Mouse (Mus musculus) frontal cortex, postnatal 25 days (tissue): ENCODE results near the gene Fcgr4.
"Not testable (repeated sequence)": the region's sequence is repeated elsewhere in the genome, so short reads cannot be mapped to it uniquely, and the experiment has no call there.

Source experiments
- DNase-seq, 2 experiments: peaks; one replicate each; pipeline ENCODE4 v3.0.0; 2022; ENCODE audit warnings: low spot score in 2 of 2

Gene Fcgr4

DNA sequence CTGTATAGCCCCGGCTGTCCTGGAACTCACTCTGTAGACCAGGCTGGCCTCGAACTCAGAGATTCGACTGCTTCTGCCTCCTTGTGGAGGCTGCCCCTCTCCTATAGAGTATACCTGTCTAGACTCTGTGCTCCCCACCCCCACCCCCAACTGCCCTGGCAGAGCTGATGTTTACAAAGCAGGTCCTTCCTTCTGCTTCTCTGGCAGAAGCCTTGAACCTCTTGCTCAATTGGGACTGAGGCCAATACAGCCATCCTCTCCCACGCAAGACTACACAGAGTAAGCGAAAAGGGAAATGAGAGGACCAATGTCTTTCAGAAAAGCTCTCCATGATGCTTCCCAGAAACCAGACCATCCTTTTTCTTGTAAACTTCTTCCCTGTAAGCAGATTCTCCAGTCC, 38.5 kb downstream of the Fcgr4 start:
- no peak for DNase-seq

DNA sequence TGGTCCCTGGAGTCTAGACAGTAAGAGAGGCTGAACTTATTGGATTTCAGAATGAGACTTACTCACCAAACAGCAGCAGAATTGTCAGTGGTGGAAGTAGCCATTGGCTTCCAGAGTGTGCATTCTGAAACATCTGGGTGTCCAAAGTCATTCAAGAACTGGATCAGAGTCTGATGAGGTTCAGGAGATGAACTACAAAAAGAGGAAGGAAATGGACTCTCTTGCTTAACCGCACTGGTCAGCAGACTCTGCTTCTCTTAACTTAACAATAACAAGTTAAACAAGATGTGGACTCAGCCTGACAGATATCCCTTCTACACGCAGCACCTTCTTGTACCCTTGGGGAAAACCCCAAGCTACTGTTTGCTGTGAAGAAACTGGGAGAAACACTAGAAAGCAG, 40.5 kb downstream of the Fcgr4 start:
- DNase-seq: no peak

DNA sequence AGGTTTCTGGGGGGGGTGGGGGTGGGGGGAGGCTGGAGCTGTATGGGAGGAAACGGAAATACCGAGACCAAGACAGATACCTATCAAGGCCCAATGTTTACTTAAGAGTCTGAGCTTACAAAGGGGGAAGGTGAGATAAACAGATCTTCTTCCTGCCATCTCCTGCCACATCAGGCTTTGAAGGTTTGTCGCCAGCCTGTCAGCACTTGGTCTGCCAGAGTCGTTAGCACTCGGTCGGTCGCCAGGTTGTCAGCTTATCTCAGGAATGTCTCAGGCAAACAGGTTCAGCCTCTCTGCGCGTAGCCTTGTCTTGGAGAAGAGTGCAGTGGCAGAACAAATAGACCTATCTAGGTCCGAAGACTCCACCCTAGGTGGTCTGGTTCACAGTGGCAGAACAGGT, 41.7 kb downstream of the Fcgr4 start:
- DNase-seq: no peak

DNA sequence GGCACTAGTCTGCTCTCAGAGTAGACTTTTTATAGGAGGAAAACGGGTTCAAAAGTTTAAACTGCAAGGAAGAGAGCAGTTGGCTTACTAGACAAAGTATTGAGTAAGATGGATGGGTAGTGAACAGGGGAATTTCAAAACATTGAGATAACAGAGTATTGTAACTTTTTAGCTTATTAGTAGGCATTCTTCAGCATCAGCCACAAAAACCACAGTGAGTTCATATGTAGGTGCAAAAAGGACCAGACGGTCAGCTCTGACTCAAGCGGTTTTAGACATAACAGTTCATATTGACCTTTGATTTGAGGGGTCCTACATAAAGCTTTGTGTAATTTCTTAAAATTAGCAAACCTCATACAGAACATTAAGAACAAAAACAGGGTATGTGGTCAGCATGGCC, 42.8 kb downstream of the Fcgr4 start:
- DNase-seq: no peak

DNA sequence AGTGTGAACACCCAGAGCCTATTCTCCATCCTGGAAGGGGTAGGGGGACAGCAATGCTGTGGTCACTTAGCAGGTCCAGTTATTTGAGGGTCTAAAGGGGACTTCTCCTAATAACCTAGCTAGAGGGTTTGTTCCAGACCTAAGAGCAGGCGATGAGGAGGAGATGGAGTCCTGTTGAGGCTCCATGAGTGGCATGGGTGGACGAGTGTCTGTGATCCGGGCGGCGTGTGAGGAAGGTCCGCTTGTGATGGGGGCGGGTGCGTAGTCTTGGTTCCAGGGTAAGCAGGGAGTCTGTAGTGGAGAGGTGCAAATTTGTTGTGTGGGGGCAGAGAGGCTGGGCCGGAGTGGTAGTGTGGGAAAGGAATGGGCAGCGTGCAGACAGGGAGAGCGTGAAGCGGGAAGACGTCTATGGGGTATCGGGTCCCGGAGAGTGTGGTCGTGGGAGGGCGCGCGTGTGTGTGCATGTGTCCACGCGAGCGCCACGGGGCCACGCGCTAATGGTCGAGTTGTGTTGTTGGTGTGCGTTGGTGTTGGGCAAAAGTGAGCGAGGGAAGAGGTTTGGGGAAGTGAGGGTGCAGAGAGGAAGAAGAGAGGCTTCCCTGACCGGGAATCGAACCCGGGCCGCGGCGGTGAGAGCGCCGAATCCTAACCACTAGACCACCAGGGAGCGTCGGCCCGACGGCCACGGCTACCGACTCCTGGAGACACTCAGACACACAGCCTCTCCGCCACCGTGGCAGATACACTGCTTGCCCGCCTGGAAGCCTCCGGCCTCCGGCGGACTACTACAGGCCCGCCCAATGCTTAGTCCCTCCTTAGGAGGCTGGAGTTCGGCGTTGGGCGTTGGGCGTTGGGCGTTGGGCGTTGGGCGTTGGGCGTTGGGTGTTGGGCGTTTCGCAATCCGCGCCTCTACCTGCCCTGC, 45.1 kb downstream of the Fcgr4 start:
- DNase-seq: peak; percentile 51 to 61

DNA sequence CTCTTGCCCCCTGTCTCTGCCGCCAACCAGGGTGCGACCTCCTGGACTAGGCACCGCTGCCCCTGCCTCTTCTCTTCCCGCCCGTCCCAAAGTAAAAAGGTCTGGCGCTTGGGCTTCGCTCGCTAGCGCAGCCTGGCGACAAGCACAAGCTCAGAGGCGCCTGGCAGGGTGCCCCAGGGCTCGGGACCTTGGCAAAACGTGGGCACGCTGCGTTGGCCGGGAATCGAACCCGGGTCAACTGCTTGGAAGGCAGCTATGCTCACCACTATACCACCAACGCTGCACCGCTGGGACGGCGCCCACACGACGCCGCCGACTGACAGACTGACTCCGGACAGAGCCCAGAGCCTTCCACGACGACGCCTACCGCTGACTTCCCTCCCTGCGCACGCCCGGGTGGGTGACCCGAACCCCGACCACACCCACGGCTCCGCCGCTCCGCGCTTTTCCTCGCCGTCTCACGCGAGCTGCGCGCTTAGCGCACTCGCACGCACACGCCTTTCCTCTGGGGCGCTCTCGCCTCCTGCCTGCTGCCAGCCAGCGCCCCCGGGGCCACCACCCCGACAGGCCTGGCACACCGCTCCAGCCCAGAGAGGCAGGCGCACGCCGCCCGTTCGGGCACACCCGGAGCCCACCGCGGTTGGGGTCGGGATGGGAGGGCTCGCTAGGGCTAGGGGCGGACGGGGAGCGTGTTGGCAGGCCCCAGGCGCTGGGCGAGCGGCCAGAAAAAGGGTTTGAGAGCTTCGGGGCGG, 45.9 kb downstream of the Fcgr4 start, which contains the start of gene Fcgr3:
TSS of gene Fcgr3 (minus strand) at position 445 of the 752 bp plus-strand sequence.
- peak; percentile 82 to 88 for DNase-seq

DNA sequence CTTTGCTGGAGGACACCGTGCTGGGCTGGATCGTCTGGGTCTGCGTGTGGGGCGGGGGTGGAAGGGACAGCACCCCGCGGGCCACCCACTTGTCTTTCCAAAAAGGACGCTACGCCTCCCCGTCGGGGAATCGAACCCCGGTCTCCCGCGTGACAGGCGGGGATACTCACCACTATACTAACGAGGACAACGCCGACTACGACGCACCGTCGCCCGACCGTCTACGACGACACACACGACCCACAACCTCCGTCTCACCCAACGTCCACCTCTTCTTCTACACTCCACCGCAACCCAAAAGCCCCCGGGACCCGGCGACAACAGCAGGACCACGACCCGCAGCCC, 46.5 kb downstream of the Fcgr4 start:
- peak in 1 of 2 experiments; percentile 62 for DNase-seq

DNA sequence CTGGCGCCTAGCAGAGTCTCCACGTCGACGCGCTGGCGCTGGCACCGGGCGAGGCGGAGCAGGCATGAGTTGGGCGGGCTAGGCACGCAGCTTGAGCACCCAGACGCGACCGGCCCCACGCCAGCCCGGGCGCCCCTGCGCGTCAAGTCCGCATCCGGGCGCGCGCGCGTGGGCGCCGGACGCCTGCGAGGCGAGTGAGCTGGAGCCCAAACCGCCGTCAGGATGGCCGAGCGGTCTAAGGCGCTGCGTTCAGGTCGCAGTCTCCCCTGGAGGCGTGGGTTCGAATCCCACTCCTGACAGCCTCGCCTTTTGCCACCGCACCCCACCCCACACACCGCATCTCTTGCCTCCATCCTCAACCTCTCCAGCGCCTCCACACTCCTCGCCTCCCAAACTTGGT, 47.0 kb downstream of the Fcgr4 start:
- DNase-seq: peak in 1 of 2 experiments; percentile 59

DNA sequence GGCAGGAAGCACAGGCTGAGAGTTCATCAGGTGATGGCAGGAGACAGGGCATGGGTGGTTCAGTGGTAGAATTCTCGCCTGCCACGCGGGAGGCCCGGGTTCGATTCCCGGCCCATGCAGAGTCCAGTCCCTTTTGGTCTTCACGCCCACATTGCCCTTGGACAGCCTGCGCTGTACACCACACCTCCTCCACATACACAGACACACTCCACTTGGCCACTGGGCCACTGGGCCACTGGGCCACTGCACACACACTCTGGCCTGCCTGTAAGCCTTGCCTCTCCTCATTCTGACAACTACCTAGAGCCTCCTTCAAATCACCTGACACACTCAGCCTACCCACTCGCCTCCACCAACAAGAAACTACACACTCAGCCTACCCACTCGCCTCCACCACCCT, 47.9 kb downstream of the Fcgr4 start:
- DNase-seq: not testable (repeated sequence)

DNA sequence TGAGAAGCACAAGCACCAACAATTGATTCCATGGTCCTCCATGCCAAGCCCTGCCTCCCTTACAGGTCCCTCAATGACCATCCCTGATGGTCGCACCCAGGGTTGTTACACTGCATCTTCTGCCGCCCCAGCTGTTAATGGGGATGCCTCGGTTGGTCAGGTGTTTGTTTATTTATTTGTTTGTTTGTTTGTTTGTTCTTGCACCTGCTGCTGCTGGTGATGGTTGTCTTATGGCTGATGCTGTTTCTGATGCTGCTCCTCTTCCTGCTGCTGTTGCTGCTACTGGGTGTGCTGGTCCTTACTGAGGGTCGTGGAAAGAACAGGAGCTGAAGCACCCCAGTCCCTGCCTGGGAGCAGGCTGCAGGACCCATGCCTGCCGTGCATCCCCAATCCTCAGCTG, 49.2 kb downstream of the Fcgr4 start:
- DNase-seq: not testable (repeated sequence)

DNA sequence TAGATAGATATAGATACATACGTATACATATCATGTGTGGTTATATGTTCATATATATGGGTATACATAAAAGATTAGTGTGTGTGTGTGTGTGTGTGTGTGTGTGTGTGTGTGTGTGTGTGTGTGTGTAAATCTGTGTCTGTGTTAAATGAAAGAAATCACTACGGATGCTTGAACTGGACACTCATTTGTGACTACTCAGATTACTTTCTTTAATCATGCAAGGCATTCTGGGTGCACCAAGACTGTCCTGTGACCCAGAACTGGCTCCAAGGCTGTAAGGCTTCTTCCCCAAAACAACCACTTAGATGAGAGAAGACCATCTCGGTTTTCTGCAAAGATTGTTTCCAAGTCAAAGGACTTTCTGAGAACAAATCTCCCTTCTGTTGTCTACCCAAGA, 50.8 kb downstream of the Fcgr4 start:
- not testable (repeated sequence) for DNase-seq

DNA sequence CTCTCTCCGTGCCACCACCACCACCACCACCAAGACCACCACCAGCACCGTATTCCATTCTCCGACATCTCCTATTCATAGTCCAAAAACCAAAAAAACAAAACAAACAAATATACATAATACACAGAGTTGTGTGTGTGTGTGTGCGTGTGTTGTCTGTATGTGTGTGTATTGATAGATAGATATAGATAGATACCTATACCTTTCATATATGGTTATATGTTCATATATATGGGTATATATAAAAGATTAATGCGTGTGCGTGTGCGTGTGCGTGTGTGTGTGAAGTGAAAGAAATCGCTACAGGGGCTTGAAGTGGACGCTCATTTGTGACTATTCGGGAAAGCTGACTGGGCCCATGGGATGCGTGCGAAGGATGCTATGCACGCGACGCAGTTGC, 52.2 kb downstream of the Fcgr4 start:
- DNase-seq: not testable (repeated sequence)

DNA sequence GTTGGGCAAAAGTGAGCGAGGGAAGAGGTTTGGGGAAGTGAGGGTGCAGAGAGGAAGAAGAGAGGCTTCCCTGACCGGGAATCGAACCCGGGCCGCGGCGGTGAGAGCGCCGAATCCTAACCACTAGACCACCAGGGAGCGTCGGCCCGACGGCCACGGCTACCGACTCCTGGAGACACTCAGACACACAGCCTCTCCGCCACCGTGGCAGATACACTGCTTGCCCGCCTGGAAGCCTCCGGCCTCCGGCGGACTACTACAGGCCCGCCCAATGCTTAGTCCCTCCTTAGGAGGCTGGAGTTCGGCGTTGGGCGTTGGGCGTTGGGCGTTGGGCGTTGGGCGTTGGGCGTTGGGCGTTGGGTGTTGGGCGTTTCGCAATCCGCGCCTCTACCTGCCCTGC, 53.0 kb downstream of the Fcgr4 start:
- DNase-seq: not testable (repeated sequence)

DNA sequence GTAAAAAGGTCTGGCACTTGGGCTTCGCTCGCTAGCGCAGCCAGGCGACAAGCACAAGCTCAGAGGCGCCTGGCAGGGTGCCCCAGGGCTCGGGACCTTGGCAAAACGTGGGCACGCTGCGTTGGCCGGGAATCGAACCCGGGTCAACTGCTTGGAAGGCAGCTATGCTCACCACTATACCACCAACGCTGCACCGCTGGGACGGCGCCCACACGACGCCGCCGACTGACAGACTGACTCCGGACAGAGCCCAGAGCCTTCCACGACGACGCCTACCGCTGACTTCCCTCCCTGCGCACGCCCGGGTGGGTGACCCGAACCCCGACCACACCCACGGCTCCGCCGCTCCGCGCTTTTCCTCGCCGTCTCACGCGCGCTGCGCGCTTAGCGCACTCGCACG, 53.5 kb downstream of the Fcgr4 start:
- not testable (repeated sequence) for DNase-seq

DNA sequence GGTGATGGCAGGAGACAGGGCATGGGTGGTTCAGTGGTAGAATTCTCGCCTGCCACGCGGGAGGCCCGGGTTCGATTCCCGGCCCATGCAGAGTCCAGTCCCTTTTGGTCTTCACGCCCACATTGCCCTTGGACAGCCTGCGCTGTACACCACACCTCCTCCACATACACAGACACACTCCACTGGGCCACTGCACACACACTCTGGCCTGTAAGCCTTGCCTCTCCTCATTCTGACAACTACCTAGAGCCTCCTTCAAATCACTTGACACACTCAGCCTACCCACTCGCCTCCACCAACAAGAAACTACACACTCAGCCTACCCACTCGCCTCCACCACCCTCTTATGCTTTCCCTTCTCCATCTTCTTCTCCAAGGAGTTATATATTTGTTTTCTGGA, 55.6 kb downstream of the Fcgr4 start:
- DNase-seq: not testable (repeated sequence)

DNA sequence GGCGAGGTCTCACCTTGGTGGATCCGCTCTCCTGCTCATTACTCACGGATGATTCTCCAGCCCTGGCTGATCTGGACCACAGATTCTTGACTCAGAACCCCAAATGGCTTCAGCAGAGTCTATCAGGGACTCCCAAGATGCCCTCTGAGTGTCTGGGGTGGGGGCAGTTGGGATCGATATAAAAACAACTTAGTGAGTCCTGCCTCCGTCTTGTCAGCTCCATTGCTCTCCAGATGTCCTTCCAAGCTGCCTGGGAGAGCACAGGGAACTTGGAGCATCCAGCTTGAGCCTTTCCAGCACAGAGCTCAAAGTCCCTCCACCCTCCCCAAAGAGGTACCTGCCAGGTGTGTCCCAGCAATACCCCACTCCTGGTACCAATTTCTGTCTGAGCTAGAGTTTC, 57.5 kb downstream of the Fcgr4 start:
- not testable (repeated sequence) for DNase-seq

DNA sequence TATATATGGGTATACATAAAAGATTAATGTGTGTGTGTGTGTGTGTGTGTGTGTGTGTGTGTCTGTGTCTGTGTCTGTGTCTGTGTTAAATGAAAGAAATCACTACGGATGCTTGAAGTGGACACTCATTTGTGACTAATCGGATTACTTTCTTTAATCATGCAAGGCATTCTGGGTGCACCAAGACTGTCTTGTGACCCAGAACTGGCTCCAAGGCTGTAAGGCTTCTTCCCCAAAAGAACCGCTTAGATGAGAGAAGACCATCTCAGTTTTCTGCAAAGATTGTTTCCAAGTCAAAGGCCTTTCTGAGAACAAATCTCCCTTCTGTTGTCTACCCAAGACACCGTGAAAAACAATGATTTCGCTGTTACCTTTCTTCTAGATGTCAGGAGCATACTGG, 58.5 kb downstream of the Fcgr4 start:
- DNase-seq: not testable (repeated sequence)

DNA sequence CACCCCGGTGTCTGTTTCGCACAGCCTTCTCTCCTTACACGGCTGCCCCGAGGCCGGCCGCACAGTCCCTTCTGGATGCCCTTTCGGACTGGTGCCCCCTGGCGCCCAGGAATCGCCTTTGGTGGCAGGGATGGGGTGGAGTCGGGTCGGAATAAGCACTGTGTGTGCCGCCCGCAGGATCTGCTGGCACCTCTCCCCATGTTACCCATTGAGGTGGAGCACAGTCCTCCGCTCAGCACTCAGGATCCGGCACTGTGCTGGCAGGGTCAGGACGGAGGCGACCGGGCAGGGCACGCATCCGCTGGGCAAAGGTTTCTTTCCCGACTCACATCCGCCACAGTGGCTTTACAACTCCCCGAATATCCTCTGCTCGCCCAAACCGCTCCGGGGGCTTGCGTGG, 59.2 kb downstream of the Fcgr4 start:
- DNase-seq: peak in 1 of 2 experiments; percentile 34

DNA sequence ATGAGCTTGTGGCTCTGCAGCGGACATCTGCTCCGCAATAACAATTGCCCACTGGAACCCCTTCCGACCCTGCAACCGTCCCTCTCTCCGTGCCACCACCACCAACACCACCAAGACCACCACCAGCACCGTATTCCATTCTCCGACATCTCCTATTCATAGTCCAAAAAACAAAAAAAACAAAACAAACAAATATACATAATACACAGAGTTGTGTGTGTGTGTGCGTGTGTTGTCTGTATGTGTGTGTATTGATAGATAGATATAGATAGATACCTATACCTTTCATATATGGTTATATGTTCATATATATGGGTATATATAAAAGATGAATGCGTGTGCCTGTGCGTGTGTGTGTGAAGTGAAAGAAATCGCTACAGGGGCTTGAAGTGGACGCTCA, 59.7 kb downstream of the Fcgr4 start:
- not testable (repeated sequence) for DNase-seq

DNA sequence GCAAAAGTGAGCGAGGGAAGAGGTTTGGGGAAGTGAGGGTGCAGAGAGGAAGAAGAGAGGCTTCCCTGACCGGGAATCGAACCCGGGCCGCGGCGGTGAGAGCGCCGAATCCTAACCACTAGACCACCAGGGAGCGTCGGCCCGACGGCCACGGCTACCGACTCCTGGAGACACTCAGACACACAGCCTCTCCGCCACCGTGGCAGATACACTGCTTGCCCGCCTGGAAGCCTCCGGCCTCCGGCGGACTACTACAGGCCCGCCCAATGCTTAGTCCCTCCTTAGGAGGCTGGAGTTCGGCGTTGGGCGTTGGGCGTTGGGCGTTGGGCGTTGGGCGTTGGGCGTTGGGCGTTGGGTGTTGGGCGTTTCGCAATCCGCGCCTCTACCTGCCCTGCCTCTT, 60.6 kb downstream of the Fcgr4 start:
- not testable (repeated sequence) for DNase-seq
